Mouse (Mus musculus) c-Kit-positive CD71-negative TER-119-negative erythroid progenitor cells, embryonic 14.5 days (primary cell): ENCODE data around the gene Amfr.
"Not testable (repeated sequence)": the region's sequence is repeated elsewhere in the genome, so short reads cannot be mapped to it uniquely, and the experiment has no call there.

Experiments used
- DNase-seq: peaks from one replicate; pipeline ENCODE4 v3.0.0-alpha.2; 2013; ENCODE audit warnings: low read depth

The Amfr gene

GRCm38 (mm10) chr8:94012013-94012951 is at the start of gene Amfr:
Gene Amfr, minus strand, starts transcription at chr8:94012842.
- DNase-seq, result peak; percentile 50

GRCm38 (mm10) chr8:94057157-94057854 is 44.7 kb upstream of the Amfr start:
- DNase-seq, result no peak

GRCm38 (mm10) chr8:94052696-94053095 is 40.1 kb upstream of the Amfr start:
- DNase-seq, result no peak

GRCm38 (mm10) chr8:94047845-94048244 is 35.2 kb upstream of the Amfr start:
- no peak for DNase-seq

GRCm38 (mm10) chr8:94037806-94038205 is 25.2 kb upstream of the Amfr start:
- DNase-seq, result no peak

- DNase-seq, result peak; percentile 99
These were observed 24.4 kb upstream of the Amfr start, which contains the start of the genes Nudt21 and Ogfod1 for GRCm38 (mm10) chr8:94036944-94037524. Gene Nudt21, minus strand, starts transcription at chr8:94037031. Gene Ogfod1, plus strand, starts transcription at chr8:94037198.

- not testable (repeated sequence) for DNase-seq
These were observed 23.9 kb upstream of the Amfr start for GRCm38 (mm10) chr8:94036541-94036940.

GRCm38 (mm10) chr8:94035200-94035599 is 22.6 kb upstream of the Amfr start:
- no peak for DNase-seq

GRCm38 (mm10) chr8:94033601-94034000 is 21.0 kb upstream of the Amfr start:
- DNase-seq, result no peak

- no peak for DNase-seq
These were observed 17.1 kb upstream of the Amfr start for GRCm38 (mm10) chr8:94029701-94030100.

GRCm38 (mm10) chr8:94023916-94024315 is 11.3 kb upstream of the Amfr start:
- no peak for DNase-seq

GRCm38 (mm10) chr8:94013026-94013612 is 477 bp upstream of the Amfr start:
- no peak for DNase-seq

- DNase-seq, result no peak
These were observed 1.3 kb downstream of the Amfr start for GRCm38 (mm10) chr8:94011076-94012012.

- no peak for DNase-seq
These were observed 2.4 kb downstream of the Amfr start for GRCm38 (mm10) chr8:94010101-94010705.

GRCm38 (mm10) chr8:94009243-94009845 is 3.3 kb downstream of the Amfr start:
- no peak for DNase-seq

- no peak for DNase-seq
These were observed 8.5 kb downstream of the Amfr start for GRCm38 (mm10) chr8:94004139-94004538.

- DNase-seq, result no peak
These were observed 13.7 kb downstream of the Amfr start for GRCm38 (mm10) chr8:93998961-93999360.

- DNase-seq, result no peak
These were observed 22.9 kb downstream of the Amfr start for GRCm38 (mm10) chr8:93989739-93990138.

GRCm38 (mm10) chr8:93984731-93985130 is 27.9 kb downstream of the Amfr start:
- DNase-seq, result no peak

GRCm38 (mm10) chr8:93983827-93984226 is 28.8 kb downstream of the Amfr start:
- DNase-seq, result no peak
